In genomic region chr7:145268890-145269289, GRCm38 (mm10) we compare ENCODE assay signal across 35 mouse cellular contexts. TPM values are rescaled to one million over a fixed set of nuclear protein-coding genes. Genes with fewer than 3 reads are reported as not detected.
DNase-seq lines count a peak whose midpoint lies in the region; ATAC-seq and TF ChIP-seq lines count a peak whose summit lies in the region.
"Had no signal": no experiment of that assay in that cellular context is flagged by ENCODE, and none has a peak within 500 bp of the region (broad histone marks: within the 10 kb centered on the region; RNA-seq: fewer than 3 reads in every experiment).

No protein-coding gene starts in this region.

- H3K4me1 ChIP-seq in intestine, embryonic 14.5 days (replicated peaks; ENCODE audit: control insufficient read depth, insufficient read depth, low read length), result no peaks in the 10 kb centered on the region
- H3K4me1 ChIP-seq in intestine, embryonic 15.5 days (replicated peaks), result peaks cover 4% of the 10 kb centered on the region; the same call in 1 of the 2 replicates
- H3K4me1 ChIP-seq in stomach, embryonic 14.5 days (ENCODE audit: control insufficient read depth, insufficient read depth, low read length), result no peaks in the 10 kb centered on the region
- no peaks in the 10 kb centered on the region for H3K4me1 ChIP-seq in stomach, postnatal 0 days (replicated peaks; ENCODE audit: control insufficient read depth, insufficient read depth)
- no peaks in the 10 kb centered on the region for H3K4me1 ChIP-seq in hindbrain, postnatal 0 days (ENCODE audit: insufficient read depth, low read length)
- H3K4me1 ChIP-seq: embryonic facial prominence, embryonic 13.5 days; forebrain, embryonic 12.5 days; forebrain, embryonic 15.5 days; hindbrain, embryonic 15.5 days had no signal

- H3K27ac ChIP-seq in intestine, embryonic 14.5 days (ENCODE audit: low read depth), result no peak overlapping the region; the same call in 1 of the 2 replicates
- H3K27ac ChIP-seq in intestine, embryonic 15.5 days, result no peak overlapping the region
- peak overlapping the region; percentile 2; the same call in 1 of the 2 replicates for H3K27ac ChIP-seq in stomach, embryonic 14.5 days (ENCODE audit: low read length)
- H3K27ac ChIP-seq in stomach, postnatal 0 days (replicated peaks), result no peak overlapping the region
- no peak overlapping the region for H3K27ac ChIP-seq in hindbrain, postnatal 0 days
- H3K27ac ChIP-seq: embryonic facial prominence, embryonic 10.5 days; embryonic facial prominence, embryonic 13.5 days; forebrain, embryonic 12.5 days; forebrain, embryonic 15.5 days; heart, embryonic 10.5 days; heart, embryonic 13.5 days; hindbrain, embryonic 15.5 days had no signal

- H3K9ac ChIP-seq in intestine, embryonic 14.5 days (ENCODE audit: low read length), result no peak overlapping the region
- no peak overlapping the region for H3K9ac ChIP-seq in intestine, embryonic 15.5 days
- no peak overlapping the region for H3K9ac ChIP-seq in stomach, embryonic 14.5 days (replicated peaks; ENCODE audit: low read depth, low read length)
- no peak overlapping the region for H3K9ac ChIP-seq in stomach, postnatal 0 days (ENCODE audit: low read length)
- H3K9ac ChIP-seq in hindbrain, postnatal 0 days (replicated peaks; ENCODE audit: low read length), result no peak overlapping the region
- H3K9ac ChIP-seq: embryonic facial prominence, embryonic 13.5 days; forebrain, embryonic 15.5 days; heart, embryonic 13.5 days; hindbrain, embryonic 15.5 days had no signal

- no peak overlapping the region for H3K4me3 ChIP-seq in intestine, embryonic 14.5 days (ENCODE audit: low read depth, low read length)
- H3K4me3 ChIP-seq in intestine, embryonic 15.5 days (replicated peaks), result no peak overlapping the region
- H3K4me3 ChIP-seq in stomach, embryonic 14.5 days (ENCODE audit: low read depth, low read length), result no peak overlapping the region
- no peak overlapping the region for H3K4me3 ChIP-seq in stomach, postnatal 0 days (ENCODE audit: low read depth, low read length)
- H3K4me3 ChIP-seq in hindbrain, postnatal 0 days (ENCODE audit: low read length), result no peak overlapping the region
- H3K4me3 ChIP-seq: embryonic facial prominence, embryonic 10.5 days; embryonic facial prominence, embryonic 13.5 days; erythroblast, embryonic 14.5 days; forebrain, embryonic 12.5 days; forebrain, embryonic 15.5 days; heart, embryonic 10.5 days; heart, embryonic 13.5 days; hindbrain, embryonic 15.5 days had no signal

- WGBS in intestine, embryonic 14.5 days, result 67% methylated on average over 7 of the region's 7 CpGs
- 57% methylated on average over 7 of the region's 7 CpGs for WGBS in intestine, embryonic 15.5 days
- WGBS in stomach, embryonic 14.5 days, result 72% methylated on average over 7 of the region's 7 CpGs
- 63% methylated on average over 7 of the region's 7 CpGs for WGBS in stomach, postnatal 0 days
- WGBS in hindbrain, postnatal 0 days, result 91% methylated on average over 7 of the region's 7 CpGs

- H3K4me2 ChIP-seq in intestine, embryonic 14.5 days (ENCODE audit: low read length), result no peak overlapping the region
- 0 out of 2 replicates have a peak overlapping the region, but pooled peaks have one; percentile 15 for H3K4me2 ChIP-seq in intestine, embryonic 15.5 days (replicated peaks)
- no peak overlapping the region for H3K4me2 ChIP-seq in stomach, embryonic 14.5 days (replicated peaks; ENCODE audit: low read depth, low read length)
- H3K4me2 ChIP-seq in stomach, postnatal 0 days (replicated peaks; ENCODE audit: low read depth), result no peak overlapping the region
- no peak overlapping the region for H3K4me2 ChIP-seq in hindbrain, postnatal 0 days (ENCODE audit: low read depth, low read length)
- H3K4me2 ChIP-seq: embryonic facial prominence, embryonic 13.5 days; forebrain, embryonic 12.5 days; forebrain, embryonic 15.5 days; heart, embryonic 13.5 days; hindbrain, embryonic 15.5 days had no signal

- TF ChIP-seq CTCF in stomach, postnatal 0 days (IDR thresholded peaks at IDR 0.05; ENCODE audit: low read depth), result no peak
- TF ChIP-seq CTCF in hindbrain, postnatal 0 days (IDR thresholded peaks at IDR 0.05; ENCODE audit: low read depth), result no peak

- TF ChIP-seq EP300 in stomach, postnatal 0 days (optimal IDR thresholded peaks at IDR 0.05), result no peak

- DNase-seq in intestine, embryonic 14.5 days (ENCODE audit: low spot score), result no peak
- DNase-seq in stomach, postnatal 0 days (ENCODE audit: low spot score), result peak; percentile 61
- DNase-seq in hindbrain, postnatal 0 days (ENCODE audit: low spot score), result no peak
- no peak for DNase-seq in retina, postnatal 1 day
- DNase-seq in right cerebral cortex, postnatal 14 days, result no peak
- DNase-seq: adrenal gland, adult 2 months; adrenal gland, postnatal 14 days; cerebellum, adult 11 months; cerebellum, adult 2 months; cerebellum, adult 9-11 months; cerebellum, postnatal 25 days; embryo, embryonic 11 days; gastrocnemius, postnatal 25 days; heart, adult 18-20 months; heart, postnatal 14 days; heart, postnatal 4 days had no signal

- peaks cover 65% of the 10 kb centered on the region for H3K36me3 ChIP-seq in intestine, embryonic 14.5 days (ENCODE audit: control insufficient read depth, insufficient read depth, low read length)
- H3K36me3 ChIP-seq in intestine, embryonic 15.5 days, result peaks cover 25% of the 10 kb centered on the region
- H3K36me3 ChIP-seq in stomach, embryonic 14.5 days (ENCODE audit: control insufficient read depth, insufficient read depth, low read length), result peaks cover 43% of the 10 kb centered on the region
- H3K36me3 ChIP-seq in stomach, postnatal 0 days (ENCODE audit: control insufficient read depth, insufficient read depth, low read length), result peaks cover 11% of the 10 kb centered on the region; the same call in 1 of the 2 replicates
- no peaks in the 10 kb centered on the region for H3K36me3 ChIP-seq in hindbrain, postnatal 0 days (ENCODE audit: insufficient read depth, low read length)
- H3K36me3 ChIP-seq: forebrain, embryonic 15.5 days had no signal

- peak; percentile 84 for ATAC-seq in intestine, embryonic 14.5 days (replicated peaks; ENCODE audit: low FRiP score, low TSS enrichment, low read depth)
- peak; percentile 91 for ATAC-seq in intestine, embryonic 15.5 days
- peak; percentile 80 for ATAC-seq in stomach, embryonic 14.5 days (ENCODE audit: insufficient number of reproducible peaks, insufficient read depth, low FRiP score, low read depth)
- ATAC-seq in stomach, postnatal 0 days (ENCODE audit: low FRiP score, low TSS enrichment), result peak; percentile 73
- ATAC-seq in hindbrain, postnatal 0 days, result no peak
- ATAC-seq: CD4-positive, CD25-positive, alpha-beta regulatory T cell, adult 4 months; forebrain, embryonic 15.5 days had no signal

- H3K9me3 ChIP-seq in intestine, embryonic 14.5 days (ENCODE audit: control insufficient read depth, low read length), result no peaks in the 10 kb centered on the region
- H3K9me3 ChIP-seq in intestine, embryonic 15.5 days, result no peaks in the 10 kb centered on the region
- no peaks in the 10 kb centered on the region for H3K9me3 ChIP-seq in stomach, embryonic 14.5 days (ENCODE audit: control insufficient read depth, low read depth, low read length)
- no peaks in the 10 kb centered on the region for H3K9me3 ChIP-seq in stomach, postnatal 0 days (ENCODE audit: control insufficient read depth, low read length)
- H3K9me3 ChIP-seq in hindbrain, postnatal 0 days (ENCODE audit: low read length), result no peaks in the 10 kb centered on the region
- H3K9me3 ChIP-seq: embryonic facial prominence, embryonic 10.5 days; embryonic facial prominence, embryonic 13.5 days; forebrain, embryonic 12.5 days; forebrain, embryonic 15.5 days; heart, embryonic 10.5 days; heart, embryonic 13.5 days; hindbrain, embryonic 15.5 days had no signal

- H3K27me3 ChIP-seq in intestine, embryonic 14.5 days (replicated peaks; ENCODE audit: control insufficient read depth, insufficient read depth, low read length), result no peaks in the 10 kb centered on the region
- H3K27me3 ChIP-seq in intestine, embryonic 15.5 days (replicated peaks), result no peaks in the 10 kb centered on the region
- no peaks in the 10 kb centered on the region for H3K27me3 ChIP-seq in stomach, embryonic 14.5 days (ENCODE audit: control insufficient read depth, insufficient read depth, low read length)
- no peaks in the 10 kb centered on the region for H3K27me3 ChIP-seq in stomach, postnatal 0 days (ENCODE audit: control insufficient read depth, insufficient read depth, low read length)
- H3K27me3 ChIP-seq in hindbrain, postnatal 0 days (ENCODE audit: insufficient read depth, low read length), result no peaks in the 10 kb centered on the region
- H3K27me3 ChIP-seq: embryonic facial prominence, embryonic 13.5 days; forebrain, embryonic 12.5 days; forebrain, embryonic 15.5 days; heart, embryonic 13.5 days; hindbrain, embryonic 15.5 days had no signal

RNA-seq across cellular contexts. Expression of gene Tpcn2, which starts 14.9 kb away (rescaled TPM):
- 3.5 and 4.3 TPM in 2 replicates for polyA plus RNA-seq in intestine, embryonic 14.5 days (2014; fragmentation: Nextera tagmentation; extraction: Ambion mirVana)
- 8.8 and 9.8 TPM in 2 replicates for polyA plus RNA-seq in intestine, embryonic 15.5 days (2015; fragmentation: Nextera tagmentation; extraction: Ambion mirVana)
- polyA plus RNA-seq in stomach, embryonic 14.5 days (2014; fragmentation: Nextera tagmentation; extraction: Ambion mirVana), result 4.4 and 5.3 TPM in 2 replicates
- polyA plus RNA-seq in stomach, postnatal 0 days (2015; fragmentation: Nextera tagmentation; extraction: Ambion mirVana), result 5.3 and 5.8 TPM in 2 replicates
- 3.0 and 4.7 TPM in 2 replicates for total RNA-seq in hindbrain, postnatal 0 days (2014; rRNA removed)
- 2.3 and 2.6 TPM in 2 replicates for polyA plus RNA-seq in hindbrain, postnatal 0 days (2015; fragmentation: Nextera tagmentation; extraction: Ambion mirVana)
- polyA plus RNA-seq: erythroblast, embryonic 14.5 days had no signal

RNA-seq across cellular contexts. Expression of gene Mrgprf, which starts 31.7 kb away (rescaled TPM):
- 1.1 TPM in 2 replicates for polyA plus RNA-seq in intestine, embryonic 14.5 days (2014; fragmentation: Nextera tagmentation; extraction: Ambion mirVana)
- polyA plus RNA-seq in intestine, embryonic 15.5 days (2015; fragmentation: Nextera tagmentation; extraction: Ambion mirVana), result 1.8 and 2.1 TPM in 2 replicates
- 2.9 and 3.7 TPM in 2 replicates for polyA plus RNA-seq in stomach, embryonic 14.5 days (2014; fragmentation: Nextera tagmentation; extraction: Ambion mirVana)
- polyA plus RNA-seq in stomach, postnatal 0 days (2015; fragmentation: Nextera tagmentation; extraction: Ambion mirVana), result 9.3 and 9.8 TPM in 2 replicates
- total RNA-seq in hindbrain, postnatal 0 days (2014; rRNA removed), result 5.1 and 7.8 TPM in 2 replicates
- polyA plus RNA-seq in hindbrain, postnatal 0 days (2015; fragmentation: Nextera tagmentation; extraction: Ambion mirVana), result 3.3 and 4.1 TPM in 2 replicates
- total RNA-seq: MEL had no signal
- polyA plus RNA-seq: CD4-positive, CD25-positive, alpha-beta regulatory T cell, adult 4 months; erythroblast, embryonic 14.5 days had no signal

RNA-seq across cellular contexts. Expression of gene Mrgprd, which starts 45.7 kb away (rescaled TPM):
- polyA plus RNA-seq in intestine, embryonic 14.5 days (2014; fragmentation: Nextera tagmentation; extraction: Ambion mirVana), result not detected in 2 replicates
- polyA plus RNA-seq in intestine, embryonic 15.5 days (2015; fragmentation: Nextera tagmentation; extraction: Ambion mirVana), result not detected in 2 replicates
- not detected in 2 replicates for polyA plus RNA-seq in stomach, embryonic 14.5 days (2014; fragmentation: Nextera tagmentation; extraction: Ambion mirVana)
- polyA plus RNA-seq in stomach, postnatal 0 days (2015; fragmentation: Nextera tagmentation; extraction: Ambion mirVana), result not detected in 2 replicates
- total RNA-seq in hindbrain, postnatal 0 days (2014; rRNA removed), result not detected in 2 replicates
- not detected in 2 replicates for polyA plus RNA-seq in hindbrain, postnatal 0 days (2015; fragmentation: Nextera tagmentation; extraction: Ambion mirVana)
- total RNA-seq: adrenal gland, adult 2 months; adrenal gland, postnatal 14 days; adrenal gland, postnatal 4 days; gastrocnemius, adult 8-10 months; gastrocnemius, postnatal 25 days; heart, adult 18-20 months; heart, postnatal 14 days; heart, postnatal 4 days; MEL had no signal
- polyA plus RNA-seq: adrenal gland, adult 2 months; C2C12; cerebellum, adult 2 months; cortical plate, adult 2 months; embryonic facial prominence, embryonic 10.5 days; embryonic facial prominence, embryonic 13.5 days; erythroblast, embryonic 14.5 days; forebrain, embryonic 12.5 days; forebrain, embryonic 15.5 days; gonadal fat pad, adult 2 months; heart, embryonic 10.5 days; heart, embryonic 13.5 days; heart, embryonic 16.5 days; hindbrain, embryonic 11.5 days; hindbrain, embryonic 15.5 days had no signal
